Mouse (Mus musculus) G1E (cell line): Measurements from ENCODE around the gene Prkcsh. TPM values are rescaled to one million over a fixed set of nuclear protein-coding genes. Genes with fewer than 3 reads are reported as not detected.

ENCODE experiments used
- ATAC-seq: 2 replicates; pipeline ENCODE4 v1.8.0; 2016; ENCODE audit warnings: mild to moderate bottlenecking; ENCODE audit not compliant: insufficient number of reproducible peaks, poor library complexity, low FRiP score, severe bottlenecking; ENCODE audit errors: extremely low read depth
- DNase-seq: peaks from one replicate; pipeline ENCODE4 v3.0.0; 2012; ENCODE audit warnings: low spot score
- H3K27me3 ChIP-seq: 2 replicates; pipeline ENCODE4 v1.6.1; 2012; ENCODE audit warnings: mild to moderate bottlenecking, low read length, inconsistent platforms; ENCODE audit not compliant: insufficient read depth
- H3K36me3 ChIP-seq: replicated peaks from 2 replicates; pipeline ENCODE3; 2012; ENCODE audit warnings: mild to moderate bottlenecking, inconsistent platforms
- H3K4me1 ChIP-seq: 2 replicates; pipeline ENCODE4 v1.6.1; 2012; ENCODE audit warnings: low read depth, low read length, inconsistent platforms, mixed read lengths; ENCODE audit not compliant: insufficient read depth
- H3K4me3 ChIP-seq: 2 replicates; pipeline ENCODE4 v1.5.1; 2012; ENCODE audit warnings: low read depth, mild to moderate bottlenecking, inconsistent platforms, low read length, moderate library complexity, mixed read lengths
- H3K9me3 ChIP-seq: replicated peaks from 2 replicates; pipeline ENCODE4 v1.6.1; 2012; ENCODE audit warnings: inconsistent platforms
- CTCF ChIP-seq: IDR thresholded peaks from 2 replicates; pipeline ENCODE4 v1.5.1; 2012; ENCODE audit warnings: low read depth, low read length, inconsistent platforms, mixed read lengths
- GATA1 ChIP-seq: IDR thresholded peaks from 2 replicates; pipeline ENCODE4 v1.6.1; 2012; ENCODE audit warnings: borderline replicate concordance, low read length, inconsistent platforms, mixed read lengths
- GATA2 ChIP-seq: IDR thresholded peaks from 2 replicates; pipeline ENCODE4 v1.6.1; 2012; ENCODE audit warnings: low read depth, low read length, inconsistent platforms, borderline replicate concordance
- POLR2AphosphoS5 ChIP-seq: IDR thresholded peaks from 2 replicates; pipeline ENCODE4 v1.6.1; 2012; ENCODE audit warnings: low read depth, low read length, inconsistent platforms; ENCODE audit not compliant: insufficient replicate concordance
- TAL1 ChIP-seq: conservative IDR thresholded peaks from 2 replicates; pipeline ENCODE4 v1.6.1; 2012; ENCODE audit warnings: low read depth, low read length, inconsistent platforms, mixed read lengths
- polyA plus RNA-seq: library from polyadenylated mRNA; stranded (reverse); fragments of >175 nt; gene quantifications from 2 replicates; pipeline ENCODE4 v1.2.3, GENCODE M21; 2012
- total RNA-seq, 2 experiments: library from RNA; stranded (forward) in 1 of 2; stranded (reverse) in 1 of 2; fragments of 200-1000 nt in 1 of 2; fragments of >200 nt in 1 of 2; fragmentation: Nextera tagmentation in 1 of 2; gene quantifications; 2 replicates each; pipeline ENCODE4 v1.2.3; 2014 to 2017

Prkcsh gene
- total and polyA plus RNA-seq, 3 experiments, result 65.0 to 167 (median 116) TPM

DNA sequence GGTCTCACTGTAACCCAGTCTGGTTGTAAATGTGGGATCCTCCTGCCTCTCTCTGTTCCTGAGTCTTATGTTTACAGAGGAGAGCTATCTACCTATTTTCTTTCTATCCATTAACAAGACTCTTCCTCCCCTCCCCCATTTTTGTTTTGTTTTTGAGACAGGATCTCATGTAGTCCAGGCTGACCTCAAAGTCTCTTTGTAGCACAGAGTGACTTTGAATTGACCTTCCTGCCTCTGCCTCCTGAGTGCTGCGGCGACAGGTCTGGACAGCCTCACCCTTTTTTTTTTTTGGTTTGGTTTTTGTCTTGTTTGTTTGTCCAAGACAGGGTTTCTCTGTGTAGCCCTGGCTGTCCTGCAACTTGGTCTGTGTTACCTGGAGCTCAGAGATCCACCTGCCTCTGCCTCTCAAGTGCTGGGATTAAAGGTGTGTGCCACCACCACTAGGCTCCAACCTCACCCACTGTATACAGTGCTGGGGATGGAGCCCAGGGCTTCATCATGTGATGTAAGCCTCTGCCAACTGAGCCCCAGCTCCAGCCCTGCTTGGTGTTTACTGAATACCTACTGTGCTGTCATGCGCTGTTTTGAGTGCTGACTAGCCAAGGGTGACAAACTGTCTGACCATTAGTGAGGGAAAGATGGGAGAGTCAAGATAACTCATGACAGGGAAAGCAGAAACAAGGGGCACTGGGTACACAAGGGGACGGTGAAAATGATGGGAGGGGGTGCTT lies 24.0 kb upstream of the Prkcsh start:
- H3K9me3 ChIP-seq, result no peaks in the 10 kb centered on the region
- no peak overlapping the region for H3K4me3 ChIP-seq
- H3K36me3 ChIP-seq, result no peaks in the 10 kb centered on the region
- ATAC-seq (no peak), DNase-seq (no peak)
- H3K27me3 ChIP-seq, result peaks cover 29% of the 10 kb centered on the region
- no peaks in the 10 kb centered on the region; the same call in 1 of the 2 replicates for H3K4me1 ChIP-seq
- TF ChIP-seq CTCF (no peak), TAL1 (no peak), POLR2AphosphoS5 (no peak), GATA2 (no peak), GATA1 (no peak)

GRCm38 (mm10) chr9:21983911-21984310 lies 18.7 kb upstream of the Prkcsh start:
- DNase-seq, result no peak
- Histone ChIP-seq H3K36me3 (no peaks in the 10 kb centered on the region), H3K4me3 (no peak overlapping the region), H3K4me1 (no peaks in the 10 kb centered on the region; the same call in 1 of the 2 replicates), H3K9me3 (no peaks in the 10 kb centered on the region), H3K27me3 (peaks cover 56% of the 10 kb centered on the region)
- no peak for TF ChIP-seq TAL1
- no peak for TF ChIP-seq POLR2AphosphoS5
- no peak for TF ChIP-seq CTCF
- no peak for TF ChIP-seq GATA1
- no peak for TF ChIP-seq GATA2
- no peak for ATAC-seq

DNA sequence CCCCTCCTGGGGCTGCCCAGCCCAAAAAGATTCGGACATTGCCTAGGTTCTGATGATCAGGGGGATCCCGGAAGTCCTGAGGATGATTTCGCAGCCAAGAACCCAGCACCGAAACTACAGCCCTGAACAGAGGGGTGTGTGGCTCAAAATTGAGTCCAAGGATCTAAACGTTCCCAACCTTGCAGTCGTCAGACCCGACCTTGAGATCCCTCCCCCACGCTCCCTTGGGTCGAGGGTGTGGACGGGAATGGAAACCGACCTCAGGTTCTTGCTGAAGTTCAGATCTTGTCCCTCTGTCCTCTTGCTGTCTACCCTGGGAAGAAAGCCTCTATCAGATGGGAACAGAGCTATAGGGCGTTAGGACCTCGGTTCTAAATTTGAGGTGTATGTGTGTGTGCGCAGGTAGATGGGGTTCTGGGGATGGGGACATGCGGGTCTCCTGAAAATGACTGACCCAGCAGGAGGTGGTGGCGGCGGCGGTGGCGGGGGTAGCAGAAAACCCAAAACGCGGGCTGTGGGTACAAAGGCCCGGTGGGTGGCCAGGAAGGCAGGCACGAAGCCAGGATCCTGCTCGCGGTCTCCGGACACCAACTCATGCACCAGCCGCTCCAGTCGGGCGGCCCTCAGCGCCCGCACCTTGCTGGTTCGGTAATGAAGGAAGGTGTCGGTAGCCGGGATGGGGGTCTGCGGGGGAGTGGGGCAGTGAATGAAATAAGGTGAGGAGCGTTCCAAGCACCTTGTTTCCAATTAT lies 14.8 kb upstream of the Prkcsh start:
- Histone ChIP-seq H3K27me3 (peaks cover 75% of the 10 kb centered on the region), H3K36me3 (no peaks in the 10 kb centered on the region), H3K4me3 (no peak overlapping the region), H3K4me1 (no peaks in the 10 kb centered on the region; the same call in 1 of the 2 replicates), H3K9me3 (no peaks in the 10 kb centered on the region)
- DNase-seq, result no peak
- TF ChIP-seq GATA1 (no peak), TAL1 (no peak), CTCF (no peak), POLR2AphosphoS5 (no peak), GATA2 (no peak)
- ATAC-seq, result no peak

DNA sequence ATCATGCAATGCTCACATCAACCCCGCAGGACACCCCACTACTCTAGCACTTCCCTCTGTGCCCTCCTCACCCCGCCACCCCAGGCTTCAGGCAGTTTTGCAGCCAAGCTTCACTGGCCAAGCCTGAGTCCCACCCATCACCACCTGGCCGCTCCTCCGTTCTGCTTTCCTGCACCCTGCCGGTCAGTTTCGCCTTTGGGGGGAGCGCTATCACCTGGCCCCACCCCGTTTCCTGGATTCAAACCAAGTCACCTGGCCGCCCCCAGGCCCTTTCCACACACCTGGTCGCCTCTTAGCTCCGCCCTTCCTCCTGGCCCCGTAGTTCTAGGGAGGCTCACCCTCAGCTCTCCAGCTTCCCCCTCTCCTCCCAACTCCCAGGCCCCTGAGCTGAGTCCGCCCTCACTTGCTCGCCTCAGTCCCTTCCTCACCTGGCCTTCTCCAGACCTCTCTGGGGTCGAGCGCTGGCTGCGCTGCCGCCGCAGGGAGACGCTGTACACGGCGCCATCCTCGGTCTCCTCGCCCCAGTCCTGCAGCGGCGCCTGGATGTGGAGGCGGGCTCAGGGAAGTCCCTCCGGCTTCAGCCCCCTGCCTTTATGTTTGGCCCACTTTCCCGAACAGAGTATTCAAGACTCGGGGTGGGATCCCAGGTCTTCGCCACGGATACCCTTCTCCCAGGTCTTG lies 14.0 kb upstream of the Prkcsh start:
- Histone ChIP-seq H3K9me3 (no peaks in the 10 kb centered on the region), H3K4me1 (no peaks in the 10 kb centered on the region; the same call in 1 of the 2 replicates), H3K4me3 (no peak overlapping the region), H3K27me3 (peaks cover 78% of the 10 kb centered on the region), H3K36me3 (no peaks in the 10 kb centered on the region)
- TF ChIP-seq TAL1, result no peak
- TF ChIP-seq GATA1, result no peak
- TF ChIP-seq CTCF, result no peak
- TF ChIP-seq POLR2AphosphoS5, result no peak
- no peak for TF ChIP-seq GATA2
- no peak for ATAC-seq
- DNase-seq, result no peak

DNA sequence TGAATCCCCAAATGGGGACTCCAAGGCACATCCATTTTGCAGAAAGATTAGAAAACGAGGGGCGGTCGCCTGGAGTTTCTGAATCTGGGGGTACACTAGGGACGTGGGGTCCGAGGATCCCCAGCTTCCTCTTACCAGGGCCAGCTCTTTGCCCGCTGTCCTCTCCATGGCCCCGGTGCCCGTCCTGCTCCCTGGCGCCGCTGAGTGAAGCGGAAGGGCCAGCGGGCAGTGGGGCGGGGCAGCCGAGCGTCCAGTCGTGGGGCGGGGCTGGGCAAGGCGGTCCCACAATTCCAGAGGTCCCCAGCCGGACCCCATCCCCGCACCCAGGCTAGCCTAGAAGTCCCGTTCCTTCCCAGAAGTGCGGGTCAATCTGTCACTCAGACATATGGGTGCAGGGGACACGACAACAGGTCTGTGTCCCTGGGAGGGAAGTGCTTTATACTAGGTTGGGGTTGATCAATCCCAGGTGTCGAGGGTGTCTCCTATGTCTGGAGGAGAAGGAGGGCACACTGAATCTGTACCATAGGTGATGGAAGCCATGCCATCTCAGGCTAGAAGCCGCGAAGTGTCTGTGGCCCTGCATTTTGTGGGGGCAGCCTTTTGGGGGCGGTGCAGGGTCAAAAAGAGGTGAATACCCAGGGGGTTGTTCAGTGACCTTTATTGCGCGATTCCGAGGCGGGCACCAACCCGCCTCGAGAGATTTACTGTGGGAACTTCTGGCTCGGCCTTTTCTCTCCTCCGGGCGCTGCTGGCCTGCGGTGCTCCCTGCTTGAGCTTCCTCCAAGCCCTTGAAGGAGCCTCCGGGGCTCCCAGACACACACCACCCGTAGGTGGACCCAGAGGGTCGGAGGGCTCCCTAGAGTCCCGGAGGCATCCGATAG lies 13.1 kb upstream of the Prkcsh start, which contains the start of gene Rgl3:
Rgl3 (minus strand) TSS at position 217 of the 881 bp plus-strand sequence.
- ATAC-seq (no peak), DNase-seq (no peak)
- Histone ChIP-seq H3K27me3 (peaks cover 76% of the 10 kb centered on the region), H3K36me3 (no peaks in the 10 kb centered on the region), H3K4me1 (no peaks in the 10 kb centered on the region; the same call in 1 of the 2 replicates), H3K9me3 (no peaks in the 10 kb centered on the region), H3K4me3 (no peak within 1 kb of the TSS)
- TF ChIP-seq POLR2AphosphoS5 (no peak), TAL1 (no peak), GATA2 (no peak), CTCF (no peak), GATA1 (no peak)
